Mouse (Mus musculus): ENCODE data around the gene Wbp4. TPM values are rescaled to one million over a fixed set of nuclear protein-coding genes. Genes with fewer than 3 reads are reported as not detected.
A peak's percentile ranks its signal among the peaks of the same experiment; 100 is the strongest.
"Not testable (repeated sequence)": the region's sequence is repeated elsewhere in the genome, so short reads cannot be mapped to it uniquely, and the experiment has no call there.

Wbp4 gene
- total RNA-seq (2022), result 10 to 100 TPM; 20.6 to 24.0 (median 21.6) TPM

- DNase-seq (ENCODE audit: low spot score), result peak; percentile 90
Observed at GRCm38 (mm10) chr14:79481339-79482151, at the start of gene Wbp4. TSS of gene Wbp4 (minus strand) at chr14:79481520.

GRCm38 (mm10) chr14:79530761-79531160 is 49.4 kb upstream of the Wbp4 start:
- DNase-seq (ENCODE audit: low spot score), result no peak

- DNase-seq (ENCODE audit: low spot score), result no peak
Observed at GRCm38 (mm10) chr14:79529581-79530554, 48.5 kb upstream of the Wbp4 start.

- no peak for DNase-seq (ENCODE audit: low spot score)
Observed at GRCm38 (mm10) chr14:79527704-79528103, 46.4 kb upstream of the Wbp4 start.

GRCm38 (mm10) chr14:79526106-79526505 is 44.8 kb upstream of the Wbp4 start:
- DNase-seq (ENCODE audit: low spot score), result not testable (repeated sequence)

- no peak for DNase-seq (ENCODE audit: low spot score)
Observed at GRCm38 (mm10) chr14:79522387-79522786, 41.1 kb upstream of the Wbp4 start.

GRCm38 (mm10) chr14:79521471-79522117 is 40.3 kb upstream of the Wbp4 start:
- DNase-seq (ENCODE audit: low spot score), result no peak

- no peak for DNase-seq (ENCODE audit: low spot score)
Observed at GRCm38 (mm10) chr14:79521056-79521455, 39.7 kb upstream of the Wbp4 start.

- no peak for DNase-seq (ENCODE audit: low spot score)
Observed at GRCm38 (mm10) chr14:79520612-79521011, 39.3 kb upstream of the Wbp4 start.

GRCm38 (mm10) chr14:79519663-79519975 is 38.3 kb upstream of the Wbp4 start:
- no peak for DNase-seq (ENCODE audit: low spot score)

GRCm38 (mm10) chr14:79518761-79519662 is 37.7 kb upstream of the Wbp4 start:
- DNase-seq (ENCODE audit: low spot score), result no peak

GRCm38 (mm10) chr14:79518123-79518522 is 36.8 kb upstream of the Wbp4 start:
- no peak for DNase-seq (ENCODE audit: low spot score)

- DNase-seq (ENCODE audit: low spot score), result no peak
Observed at GRCm38 (mm10) chr14:79517185-79517740, 35.9 kb upstream of the Wbp4 start.

- no peak for DNase-seq (ENCODE audit: low spot score)
Observed at GRCm38 (mm10) chr14:79516751-79517150, 35.4 kb upstream of the Wbp4 start.

- no peak for DNase-seq (ENCODE audit: low spot score)
Observed at GRCm38 (mm10) chr14:79516243-79516610, 34.9 kb upstream of the Wbp4 start.

- DNase-seq (ENCODE audit: low spot score), result no peak
Observed at GRCm38 (mm10) chr14:79515511-79516242, 34.4 kb upstream of the Wbp4 start.

- DNase-seq (ENCODE audit: low spot score), result no peak
Observed at GRCm38 (mm10) chr14:79515100-79515499, 33.8 kb upstream of the Wbp4 start.

- DNase-seq (ENCODE audit: low spot score), result no peak
Observed at GRCm38 (mm10) chr14:79513951-79514350, 32.6 kb upstream of the Wbp4 start.

GRCm38 (mm10) chr14:79511521-79511920 is 30.2 kb upstream of the Wbp4 start:
- DNase-seq (ENCODE audit: low spot score), result no peak

All from heart, adult 8-10 months (tissue).